Mouse (Mus musculus): ENCODE data around the gene Txndc2. TPM values are rescaled to one million over a fixed set of nuclear protein-coding genes. Genes with fewer than 3 reads are reported as not detected.

Txndc2 gene
- polyA plus RNA-seq (2015; fragmentation: Nextera tagmentation; extraction: Ambion mirVana), result 0.18 TPM in 1 of 2 replicates, not detected in the other

GRCm38 (mm10) chr17:65641734-65642218, at the start of gene Txndc2:
TSS of gene Txndc2 (minus strand) at chr17:65642168.
- Histone ChIP-seq H3K4me1 (replicated peaks) (peaks cover 16% of the 10 kb centered on the region), H3K27ac (peak within 1 kb of the TSS; percentile 70), H3K4me3 (no peak within 1 kb of the TSS), H3K4me2 (no peak within 1 kb of the TSS), H3K36me3 (no peaks in the 10 kb centered on the region), H3K9ac (no peak within 1 kb of the TSS; the same call in 1 of the 2 replicates), H3K27me3 (no peaks in the 10 kb centered on the region), H3K9me3 (no peaks in the 10 kb centered on the region)
- ATAC-seq (ENCODE audit: low FRiP score), result no peak
- WGBS, result 90% methylated on average over 11 of the region's 11 CpGs

- peaks cover 4% of the 10 kb centered on the region for H3K4me1 ChIP-seq (replicated peaks)
- no peaks in the 10 kb centered on the region for H3K27me3 ChIP-seq
- no peak overlapping the region for H3K4me3 ChIP-seq
- no peak for ATAC-seq (ENCODE audit: low FRiP score)
- no peak overlapping the region for H3K9ac ChIP-seq
- no peak overlapping the region for H3K4me2 ChIP-seq
- no peak overlapping the region for H3K27ac ChIP-seq
- H3K9me3 ChIP-seq, result no peaks in the 10 kb centered on the region
- WGBS, result 85% methylated on average over 2 of the region's 2 CpGs
- H3K36me3 ChIP-seq, result no peaks in the 10 kb centered on the region
Observed at GRCm38 (mm10) chr17:65683731-65684130, 41.8 kb upstream of the Txndc2 start.

GRCm38 (mm10) chr17:65683316-65683715, 41.3 kb upstream of the Txndc2 start:
- H3K27me3 ChIP-seq, result no peaks in the 10 kb centered on the region
- H3K27ac ChIP-seq, result no peak overlapping the region
- H3K9ac ChIP-seq, result no peak overlapping the region
- WGBS, result 94% methylated on average over 3 of the region's 3 CpGs
- no peak for ATAC-seq (ENCODE audit: low FRiP score)
- no peaks in the 10 kb centered on the region for H3K36me3 ChIP-seq
- H3K9me3 ChIP-seq, result no peaks in the 10 kb centered on the region
- H3K4me2 ChIP-seq, result no peak overlapping the region
- H3K4me1 ChIP-seq (replicated peaks), result peaks cover 4% of the 10 kb centered on the region
- no peak overlapping the region for H3K4me3 ChIP-seq

- WGBS, result 88% methylated on average over 5 of the region's 5 CpGs
- H3K4me2 ChIP-seq, result no peak overlapping the region
- H3K9me3 ChIP-seq, result no peaks in the 10 kb centered on the region
- no peaks in the 10 kb centered on the region for H3K36me3 ChIP-seq
- H3K4me1 ChIP-seq (replicated peaks), result peaks cover 4% of the 10 kb centered on the region
- ATAC-seq (ENCODE audit: low FRiP score), result no peak
- no peak overlapping the region; the same call in 1 of the 2 replicates for H3K9ac ChIP-seq
- H3K27me3 ChIP-seq, result no peaks in the 10 kb centered on the region
- H3K27ac ChIP-seq, result no peak overlapping the region
- H3K4me3 ChIP-seq, result no peak overlapping the region
Observed at GRCm38 (mm10) chr17:65682071-65682680, 40.2 kb upstream of the Txndc2 start.

GRCm38 (mm10) chr17:65681516-65681915, 39.5 kb upstream of the Txndc2 start:
- no peak overlapping the region for H3K9ac ChIP-seq
- H3K4me3 ChIP-seq, result no peak overlapping the region
- no peak for ATAC-seq (ENCODE audit: low FRiP score)
- peaks cover 4% of the 10 kb centered on the region for H3K4me1 ChIP-seq (replicated peaks)
- H3K9me3 ChIP-seq, result no peaks in the 10 kb centered on the region
- no peaks in the 10 kb centered on the region for H3K27me3 ChIP-seq
- no peak overlapping the region for H3K4me2 ChIP-seq
- 88% methylated on average over 5 of the region's 6 CpGs for WGBS
- H3K27ac ChIP-seq, result no peak overlapping the region
- no peaks in the 10 kb centered on the region for H3K36me3 ChIP-seq

- Histone ChIP-seq H3K9me3 (no peaks in the 10 kb centered on the region), H3K9ac (no peak overlapping the region), H3K27me3 (no peaks in the 10 kb centered on the region), H3K4me1 (replicated peaks) (peaks cover 4% of the 10 kb centered on the region), H3K36me3 (no peaks in the 10 kb centered on the region), H3K4me3 (no peak overlapping the region), H3K27ac (no peak overlapping the region), H3K4me2 (no peak overlapping the region)
- no peak for ATAC-seq (ENCODE audit: low FRiP score)
- 82% methylated on average over 2 of the region's 2 CpGs for WGBS
Observed at GRCm38 (mm10) chr17:65680801-65681412, 38.9 kb upstream of the Txndc2 start.

GRCm38 (mm10) chr17:65679806-65680446, 38.0 kb upstream of the Txndc2 start:
- 86% methylated on average over 14 of the region's 14 CpGs for WGBS
- Histone ChIP-seq H3K9ac (no peak overlapping the region), H3K27ac (no peak overlapping the region), H3K9me3 (no peaks in the 10 kb centered on the region), H3K4me3 (no peak overlapping the region), H3K36me3 (no peaks in the 10 kb centered on the region; the same call in 1 of the 2 replicates), H3K4me2 (no peak overlapping the region), H3K4me1 (replicated peaks) (peaks cover 4% of the 10 kb centered on the region), H3K27me3 (no peaks in the 10 kb centered on the region)
- ATAC-seq (ENCODE audit: low FRiP score), result no peak

- H3K9ac ChIP-seq, result no peak overlapping the region
- no peaks in the 10 kb centered on the region; the same call in 1 of the 2 replicates for H3K36me3 ChIP-seq
- no peaks in the 10 kb centered on the region for H3K9me3 ChIP-seq
- H3K4me3 ChIP-seq, result no peak overlapping the region
- H3K27me3 ChIP-seq, result no peaks in the 10 kb centered on the region
- H3K4me1 ChIP-seq (replicated peaks), result peaks cover 4% of the 10 kb centered on the region
- ATAC-seq (ENCODE audit: low FRiP score), result no peak
- no peak overlapping the region for H3K4me2 ChIP-seq
- 91% methylated on average over 1 of the region's 1 CpGs for WGBS
- H3K27ac ChIP-seq, result no peak overlapping the region
Observed at GRCm38 (mm10) chr17:65677742-65678141, 35.8 kb upstream of the Txndc2 start.

- Histone ChIP-seq H3K27me3 (no peaks in the 10 kb centered on the region), H3K4me3 (no peak overlapping the region), H3K4me1 (replicated peaks) (no peaks in the 10 kb centered on the region), H3K27ac (no peak overlapping the region), H3K36me3 (no peaks in the 10 kb centered on the region; the same call in 1 of the 2 replicates), H3K4me2 (no peak overlapping the region), H3K9me3 (no peaks in the 10 kb centered on the region), H3K9ac (no peak overlapping the region)
- ATAC-seq (ENCODE audit: low FRiP score), result no peak
- whole genome bisulfite sequencing, result over 99% methylated on average over 8 of the region's 8 CpGs
Observed at GRCm38 (mm10) chr17:65676536-65676935, 34.6 kb upstream of the Txndc2 start.

- H3K36me3 ChIP-seq, result no peaks in the 10 kb centered on the region; the same call in 1 of the 2 replicates
- no peak for ATAC-seq (ENCODE audit: low FRiP score)
- H3K9me3 ChIP-seq, result no peaks in the 10 kb centered on the region
- H3K4me2 ChIP-seq, result no peak overlapping the region
- 80% methylated on average over 3 of the region's 3 CpGs for WGBS
- H3K9ac ChIP-seq, result no peak overlapping the region
- no peaks in the 10 kb centered on the region for H3K4me1 ChIP-seq (replicated peaks)
- no peak overlapping the region for H3K4me3 ChIP-seq
- H3K27me3 ChIP-seq, result no peaks in the 10 kb centered on the region
- no peak overlapping the region for H3K27ac ChIP-seq
Observed at GRCm38 (mm10) chr17:65675985-65676384, 34.0 kb upstream of the Txndc2 start.

GRCm38 (mm10) chr17:65674710-65675171, 32.8 kb upstream of the Txndc2 start:
- no peaks in the 10 kb centered on the region for H3K4me1 ChIP-seq (replicated peaks)
- H3K36me3 ChIP-seq, result no peaks in the 10 kb centered on the region; the same call in 1 of the 2 replicates

GRCm38 (mm10) chr17:65672926-65673325, 31.0 kb upstream of the Txndc2 start:
- no peak overlapping the region for H3K4me2 ChIP-seq
- H3K9me3 ChIP-seq, result no peaks in the 10 kb centered on the region
- no peak overlapping the region for H3K9ac ChIP-seq
- H3K27me3 ChIP-seq, result no peaks in the 10 kb centered on the region
- WGBS, result 94% methylated on average over 7 of the region's 7 CpGs
- ATAC-seq (ENCODE audit: low FRiP score), result no peak
- no peaks in the 10 kb centered on the region; the same call in 1 of the 2 replicates for H3K36me3 ChIP-seq
- no peak overlapping the region for H3K27ac ChIP-seq
- no peak overlapping the region for H3K4me3 ChIP-seq
- no peaks in the 10 kb centered on the region for H3K4me1 ChIP-seq (replicated peaks)

More at GRCm38 (mm10) chr17:65674710-65675171, 32.8 kb upstream of the Txndc2 start:
- Histone ChIP-seq H3K4me3 (no peak overlapping the region), H3K27ac (no peak overlapping the region), H3K9ac (no peak overlapping the region), H3K4me2 (no peak overlapping the region), H3K27me3 (no peaks in the 10 kb centered on the region), H3K9me3 (no peaks in the 10 kb centered on the region)
- WGBS, result 41% methylated on average over 1 of the region's 1 CpGs
- no peak for ATAC-seq (ENCODE audit: low FRiP score)
